Mouse (Mus musculus): ENCODE measurements around the gene Notum.

Gene Notum

GRCm38 (mm10) chr11:120615606-120616203, 45.3 kb downstream of the Notum start:
- no peak for DNase-seq

GRCm38 (mm10) chr11:120615167-120615566, 45.8 kb downstream of the Notum start:
- no peak for DNase-seq

GRCm38 (mm10) chr11:120613976-120614375, 47.0 kb downstream of the Notum start:
- DNase-seq = no peak

- no peak for DNase-seq
Measured at GRCm38 (mm10) chr11:120613481-120613972, 47.4 kb downstream of the Notum start.

- DNase-seq = peak; percentile 75
Measured at GRCm38 (mm10) chr11:120612763-120613162, 48.2 kb downstream of the Notum start.

- no peak for DNase-seq
Measured at GRCm38 (mm10) chr11:120610477-120611046, 50.4 kb downstream of the Notum start.

- DNase-seq = peak; percentile 75
Measured at GRCm38 (mm10) chr11:120609250-120609649, 51.7 kb downstream of the Notum start.

GRCm38 (mm10) chr11:120608241-120609034, 52.5 kb downstream of the Notum start, which contains the start of gene Npb:
Gene Npb (plus strand): TSS chr11:120608477.
- DNase-seq = no peak

- no peak for DNase-seq
Measured at GRCm38 (mm10) chr11:120606764-120607163, 54.2 kb downstream of the Notum start.

- DNase-seq = no peak
Measured at GRCm38 (mm10) chr11:120605667-120606066, 55.3 kb downstream of the Notum start.
